Mouse (Mus musculus) embryonic facial prominence, embryonic 11.5 days (tissue): ENCODE results near the gene Spred2. TPM values are rescaled to one million over a fixed set of nuclear protein-coding genes. Genes with fewer than 3 reads are reported as not detected.

Source experiments
- ATAC-seq: fragments of 200-750 bp; cut with Nextera tagmentation; replicated peaks from 2 replicates; pipeline ENCODE4 v1.8.0; 2017; ENCODE audit warnings: low read depth; ENCODE audit not compliant: insufficient number of reproducible peaks, low FRiP score, low TSS enrichment
- DNase-seq: peaks from one replicate; pipeline ENCODE4 v3.0.0-alpha.2; 2015; ENCODE audit warnings: low spot score
- H3K27ac ChIP-seq: fragments of 300-500 bp; sonication (generic); replicated peaks from 2 replicates; pipeline ENCODE4 v1.5.1; 2014; ENCODE audit warnings: mild to moderate bottlenecking, low read depth, low read length, control low read depth
- H3K27me3 ChIP-seq: fragments of 300-500 bp; sonication (generic); 2 replicates; pipeline ENCODE4 v1.6.1; 2014; ENCODE audit warnings: mild to moderate bottlenecking, low read length, moderate library complexity, mixed read lengths; ENCODE audit not compliant: control insufficient read depth, insufficient read depth
- H3K36me3 ChIP-seq: fragments of 300-500 bp; sonication (generic); replicated peaks from 2 replicates; pipeline ENCODE4 v1.6.1; 2014; ENCODE audit warnings: low read depth, mild to moderate bottlenecking, low read length, moderate library complexity, mixed read lengths; ENCODE audit not compliant: control insufficient read depth, insufficient read depth
- H3K4me1 ChIP-seq: fragments of 300-500 bp; sonication (generic); 2 replicates; pipeline ENCODE4 v1.6.1; 2014; ENCODE audit warnings: low read length, mixed read lengths; ENCODE audit not compliant: control insufficient read depth, insufficient read depth
- H3K4me2 ChIP-seq: fragments of 300-500 bp; sonication (generic); 2 replicates; pipeline ENCODE4 v1.6.1; 2014; ENCODE audit warnings: low read depth, mild to moderate bottlenecking, control low read depth, low read length, moderate library complexity
- H3K4me3 ChIP-seq: fragments of 300-500 bp; sonication (generic); 2 replicates; pipeline ENCODE4 v1.5.1; 2014; ENCODE audit warnings: low read depth, low read length, control low read depth
- H3K9ac ChIP-seq: fragments of 300-500 bp; sonication (generic); replicated peaks from 2 replicates; pipeline ENCODE4 v1.6.1; 2014; ENCODE audit warnings: mild to moderate bottlenecking, control low read depth, low read length
- H3K9me3 ChIP-seq: fragments of 300-500 bp; sonication (generic); replicated peaks from 2 replicates; pipeline ENCODE4 v1.6.1; 2016; ENCODE audit warnings: mild to moderate bottlenecking, low read length, inconsistent platforms, mixed read lengths; ENCODE audit not compliant: control insufficient read depth
- WGBS: fragments of 180-500 bp; shearing (Covaris S2); extraction: QIAGEN DNeasy Blood & Tissue Kit; methylation state at CpG from one replicate; pipeline ENCODE4 v1.1.7; 2014; 5-methylcytosine and 5-hydroxymethylcytosine counted together
- polyA plus RNA-seq: library from polyadenylated mRNA; unstranded; fragments of >200 nt; fragmentation: Nextera tagmentation; extraction: Ambion mirVana; gene quantifications from 2 replicates; pipeline ENCODE4 v1.2.1, GENCODE M21; 2014

Gene Spred2
- polyA plus RNA-seq, 1 experiment from 2014 or later = 6.4 TPM

GRCm38 (mm10) chr11:19939305-19939730, 15.1 kb downstream of the Spred2 start:
- Histone ChIP-seq H3K36me3 (no peaks in the 10 kb centered on the region), H3K4me2 (no peak overlapping the region), H3K4me3 (no peak overlapping the region), H3K27me3 (no peaks in the 10 kb centered on the region), H3K27ac (no peak overlapping the region), H3K4me1 (no peaks in the 10 kb centered on the region), H3K9me3 (no peaks in the 10 kb centered on the region), H3K9ac (no peak overlapping the region)
- WGBS = 82% methylated on average over 5 of the region's 5 CpGs
- DNase-seq (no peak), ATAC-seq (no peak)

GRCm38 (mm10) chr11:19939831-19940230, 15.7 kb downstream of the Spred2 start:
- Histone ChIP-seq H3K27me3 (no peaks in the 10 kb centered on the region), H3K4me1 (no peaks in the 10 kb centered on the region), H3K9me3 (no peaks in the 10 kb centered on the region), H3K9ac (no peak overlapping the region), H3K4me3 (no peak overlapping the region), H3K27ac (no peak overlapping the region), H3K36me3 (no peaks in the 10 kb centered on the region), H3K4me2 (no peak overlapping the region)
- WGBS = 90% methylated on average over 8 of the region's 8 CpGs
- no peak for ATAC-seq
- DNase-seq = no peak

GRCm38 (mm10) chr11:19941156-19941777, 17.1 kb downstream of the Spred2 start:
- DNase-seq (no peak), ATAC-seq (no peak)
- H3K36me3 ChIP-seq = no peaks in the 10 kb centered on the region
- H3K27ac ChIP-seq = no peak overlapping the region
- no peaks in the 10 kb centered on the region for H3K27me3 ChIP-seq
- H3K4me1 ChIP-seq = no peaks in the 10 kb centered on the region
- H3K9ac ChIP-seq = no peak overlapping the region
- no peaks in the 10 kb centered on the region for H3K9me3 ChIP-seq
- H3K4me2 ChIP-seq = no peak overlapping the region
- no peak overlapping the region for H3K4me3 ChIP-seq
- 85% methylated on average over 12 of the region's 12 CpGs for WGBS

- ATAC-seq (no peak), DNase-seq (no peak)
- Histone ChIP-seq H3K9ac (no peak overlapping the region), H3K4me3 (no peak overlapping the region), H3K9me3 (no peaks in the 10 kb centered on the region), H3K36me3 (no peaks in the 10 kb centered on the region), H3K4me1 (no peaks in the 10 kb centered on the region), H3K27me3 (no peaks in the 10 kb centered on the region), H3K27ac (no peak overlapping the region), H3K4me2 (no peak overlapping the region)
- 81% methylated on average over 4 of the region's 4 CpGs for WGBS
These were observed 17.8 kb downstream of the Spred2 start for GRCm38 (mm10) chr11:19941978-19942377.

GRCm38 (mm10) chr11:19943753-19944152, 19.6 kb downstream of the Spred2 start:
- no peaks in the 10 kb centered on the region for H3K4me1 ChIP-seq
- no peaks in the 10 kb centered on the region for H3K36me3 ChIP-seq
- 96% methylated on average over 2 of the region's 2 CpGs for WGBS
- DNase-seq (no peak), ATAC-seq (no peak)
- no peak overlapping the region for H3K4me2 ChIP-seq
- H3K9ac ChIP-seq = no peak overlapping the region
- no peak overlapping the region for H3K4me3 ChIP-seq
- H3K27ac ChIP-seq = no peak overlapping the region
- H3K27me3 ChIP-seq = no peaks in the 10 kb centered on the region
- no peaks in the 10 kb centered on the region for H3K9me3 ChIP-seq

DNA sequence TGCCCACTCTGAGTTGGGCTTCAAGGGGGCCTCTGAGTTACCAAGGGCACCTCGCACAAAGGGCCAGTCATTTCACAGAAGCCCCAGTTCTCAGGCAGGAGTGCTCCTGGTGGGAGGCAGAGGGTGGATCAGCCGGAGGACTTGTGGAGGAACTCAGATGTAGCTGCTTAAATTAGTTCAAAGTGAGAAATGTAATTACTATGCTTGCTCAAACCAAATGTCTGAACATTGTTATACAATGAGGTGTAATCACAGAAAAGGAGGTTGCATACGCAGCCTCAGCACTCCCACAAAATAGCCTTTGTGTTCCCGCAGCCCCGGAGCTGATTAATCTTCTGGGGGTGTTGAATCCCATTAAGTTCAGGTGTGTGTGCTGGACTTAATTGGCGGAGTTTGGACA, 20.5 kb downstream of the Spred2 start:
- H3K4me2 ChIP-seq = no peak overlapping the region
- H3K27me3 ChIP-seq = no peaks in the 10 kb centered on the region
- no peaks in the 10 kb centered on the region for H3K36me3 ChIP-seq
- ATAC-seq (no peak), DNase-seq (no peak)
- H3K9ac ChIP-seq = no peak overlapping the region
- no peaks in the 10 kb centered on the region for H3K4me1 ChIP-seq
- H3K9me3 ChIP-seq = no peaks in the 10 kb centered on the region
- H3K4me3 ChIP-seq = no peak overlapping the region
- no peak overlapping the region for H3K27ac ChIP-seq
- WGBS = 86% methylated on average over 6 of the region's 6 CpGs

DNA sequence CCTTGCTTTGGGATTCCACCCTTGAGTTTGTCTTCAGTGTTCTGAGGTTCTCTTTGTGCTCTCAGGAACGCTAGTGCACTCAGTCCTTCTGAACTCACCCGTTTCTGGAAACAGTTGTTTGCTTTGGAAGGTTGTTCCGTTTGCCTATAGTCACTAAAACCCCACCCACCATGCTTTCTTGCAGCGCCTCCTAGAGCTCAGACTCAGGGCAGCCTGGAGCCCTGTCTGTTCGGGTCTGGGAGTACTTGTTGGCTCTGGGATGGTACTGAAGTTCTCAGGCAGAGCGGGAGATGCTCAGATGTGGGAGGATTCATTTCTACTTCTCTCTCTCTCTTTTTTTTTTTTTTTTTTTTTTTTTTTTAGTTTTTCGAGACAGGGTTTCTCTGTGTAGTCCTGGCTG, 22.5 kb downstream of the Spred2 start:
- Histone ChIP-seq H3K4me3 (no peak overlapping the region), H3K27me3 (no peaks in the 10 kb centered on the region), H3K4me1 (no peaks in the 10 kb centered on the region), H3K9me3 (no peaks in the 10 kb centered on the region), H3K9ac (no peak overlapping the region), H3K27ac (no peak overlapping the region), H3K4me2 (no peak overlapping the region), H3K36me3 (no peaks in the 10 kb centered on the region)
- ATAC-seq (no peak), DNase-seq (no peak)
- WGBS = 93% methylated on average over 6 of the region's 7 CpGs

DNA sequence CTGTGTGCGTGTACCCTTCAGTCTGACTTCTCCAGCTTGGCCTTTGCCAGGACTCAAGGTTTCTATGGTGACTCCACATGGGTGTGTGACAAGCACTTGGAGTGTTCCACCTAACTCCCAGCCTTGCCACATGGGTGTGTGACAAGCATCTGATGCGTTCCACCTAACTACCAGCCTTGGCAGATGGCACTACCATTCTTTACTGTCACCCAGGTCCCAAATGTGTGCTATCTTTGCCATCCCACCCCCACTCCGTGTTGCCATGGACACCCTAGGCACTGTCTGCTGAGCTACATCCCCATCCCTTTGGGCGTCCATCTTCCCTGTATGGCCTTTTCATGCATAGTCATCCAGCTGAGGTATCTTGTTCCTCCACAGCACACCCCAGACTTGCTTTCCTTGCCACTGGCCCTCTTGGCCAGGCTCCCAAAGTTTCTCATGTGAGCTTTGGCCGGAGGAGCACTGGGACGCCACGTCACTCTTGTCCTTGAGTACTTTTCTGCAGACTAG, 23.5 kb downstream of the Spred2 start:
- DNase-seq = no peak
- Histone ChIP-seq H3K4me2 (no peak overlapping the region), H3K27me3 (no peaks in the 10 kb centered on the region), H3K9ac (no peak overlapping the region), H3K9me3 (no peaks in the 10 kb centered on the region), H3K4me3 (no peak overlapping the region), H3K4me1 (no peaks in the 10 kb centered on the region), H3K27ac (no peak overlapping the region), H3K36me3 (no peaks in the 10 kb centered on the region)
- 90% methylated on average over 7 of the region's 7 CpGs for WGBS
- no peak for ATAC-seq
